ENCODE assay signal across 26 mouse cellular contexts in the genomic region with DNA sequence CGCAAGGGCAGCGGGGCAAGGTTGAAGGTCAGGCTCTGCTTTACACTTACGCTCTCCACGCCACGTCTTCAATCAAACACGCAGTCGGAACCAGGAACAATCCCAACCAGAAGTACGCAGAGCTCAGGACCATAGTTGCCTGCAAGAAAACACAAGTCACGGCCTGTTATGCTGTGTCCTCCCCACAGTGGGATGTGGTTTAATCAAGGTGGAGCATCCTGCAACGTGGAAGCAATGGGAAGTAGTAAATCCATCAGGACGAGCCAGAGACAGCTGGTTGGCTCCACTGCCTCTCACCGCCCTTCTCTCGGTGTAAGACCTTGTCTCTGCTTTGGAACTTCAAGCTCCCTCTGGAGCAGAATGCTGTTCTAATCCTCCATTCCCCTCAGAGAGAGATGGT.
A peak's percentile ranks its signal among the peaks of the same experiment; 100 is the strongest.
DNase-seq lines count a peak whose midpoint lies in the region; ATAC-seq and TF ChIP-seq lines count a peak whose summit lies in the region.
"Had no signal": no experiment of that assay in that cellular context is flagged by ENCODE, and none has a peak within 500 bp of the region (broad histone marks: within the 10 kb centered on the region; RNA-seq: fewer than 3 reads in every experiment).

No protein-coding gene starts in this region.

- no peaks in the 10 kb centered on the region for H3K27me3 ChIP-seq in liver, postnatal 0 days (ENCODE audit: insufficient read depth, low read length)
- H3K27me3 ChIP-seq: liver, embryonic 12.5 days; midbrain, embryonic 15.5 days; neural tube, embryonic 13.5 days had no signal

- no peaks in the 10 kb centered on the region for H3K36me3 ChIP-seq in liver, postnatal 0 days (replicated peaks; ENCODE audit: insufficient read depth, low read length)
- H3K36me3 ChIP-seq: hindbrain, embryonic 10.5 days; limb, embryonic 12.5 days; liver, embryonic 12.5 days; midbrain, embryonic 15.5 days; neural tube, embryonic 13.5 days had no signal

- H3K4me3 ChIP-seq in liver, postnatal 0 days (ENCODE audit: low read depth, low read length) = no peak overlapping the region
- H3K4me3 ChIP-seq: hindbrain, embryonic 10.5 days; layer of hippocampus, adult 2 months; limb, embryonic 12.5 days; liver, embryonic 12.5 days; megakaryocyte, embryonic 14.5 days; midbrain, embryonic 15.5 days; myocyte; neural tube, embryonic 13.5 days had no signal

- 75% methylated on average over 13 of the region's 13 CpGs for WGBS in liver, postnatal 0 days (ENCODE audit: insufficient replicate concordance)

- H3K4me2 ChIP-seq in liver, postnatal 0 days (ENCODE audit: low read depth, low read length) = no peak overlapping the region
- H3K4me2 ChIP-seq: heart, embryonic 11.5 days; limb, embryonic 12.5 days; liver, embryonic 12.5 days; midbrain, embryonic 15.5 days; neural tube, embryonic 13.5 days had no signal

- peaks cover 15% of the 10 kb centered on the region for H3K4me1 ChIP-seq in liver, postnatal 0 days (ENCODE audit: insufficient read depth)
- H3K4me1 ChIP-seq: liver, embryonic 12.5 days; midbrain, embryonic 15.5 days had no signal

- ATAC-seq in liver, postnatal 0 days = no peak
- ATAC-seq in megakaryocyte, adult 5-6 weeks (ENCODE audit: poor library complexity, severe bottlenecking) = peak; percentile 8; the same call in 1 of the 2 replicates
- no peak for ATAC-seq in megakaryocyte-erythroid progenitor cell, adult 5-6 weeks (replicated peaks; ENCODE audit: low FRiP score, low TSS enrichment, poor library complexity, severe bottlenecking)
- ATAC-seq: forebrain, embryonic 14.5 days; hindbrain, embryonic 16.5 days; intestine, embryonic 16.5 days; liver, embryonic 12.5 days; midbrain, embryonic 15.5 days had no signal

- TF ChIP-seq EP300 in liver, postnatal 0 days (IDR thresholded peaks at IDR 0.05; ENCODE audit: low read depth) = no peak

- H3K27ac ChIP-seq in liver, postnatal 0 days (ENCODE audit: low read depth) = peak overlapping the region; percentile 39
- H3K27ac ChIP-seq: layer of hippocampus, adult 2 months; limb, embryonic 12.5 days; liver, embryonic 12.5 days; midbrain, embryonic 15.5 days; neural tube, embryonic 13.5 days had no signal

- DNase-seq in adrenal gland, adult 2 months = peak; percentile 5
- no peak for DNase-seq in adrenal gland, postnatal 25 days
- no peak for DNase-seq in liver, postnatal 0 days
- no peak for DNase-seq in liver
- peak; percentile 40 for DNase-seq in kidney, adult 9 months
- DNase-seq in cerebellum, adult 9-10 months = no peak
- DNase-seq: adrenal gland, postnatal 14 days; cerebellum, postnatal 10 days; layer of hippocampus, postnatal 36 days; lung, adult 2 months; lung, postnatal 14 days; right cerebral cortex, postnatal 4 days had no signal

- no peak for TF ChIP-seq CTCF in liver, postnatal 0 days (IDR thresholded peaks at IDR 0.05; ENCODE audit: low read depth)

- H3K9me3 ChIP-seq in liver, postnatal 0 days (ENCODE audit: low read length) = no peaks in the 10 kb centered on the region
- H3K9me3 ChIP-seq: hindbrain, embryonic 10.5 days; limb, embryonic 12.5 days; liver, embryonic 12.5 days; megakaryocyte, embryonic 14.5 days; midbrain, embryonic 15.5 days; neural tube, embryonic 13.5 days had no signal

- no peak overlapping the region for H3K9ac ChIP-seq in liver, postnatal 0 days (replicated peaks)
- H3K9ac ChIP-seq: limb, embryonic 12.5 days; liver, embryonic 12.5 days; midbrain, embryonic 15.5 days; neural tube, embryonic 13.5 days had no signal

Comparison
In these comparisons a context has a peak if more than half of its experiments do, and no peak if none do; other contexts are left out.
1. DNase-seq: peak in adrenal gland, adult 2 months (single experiment) and kidney, adult 9 months (single experiment); none in adrenal gland, postnatal 25 days (single experiment), liver, postnatal 0 days (single experiment), liver (single experiment) and cerebellum, adult 9-10 months (single experiment).